Mouse (Mus musculus) liver, embryonic 15.5 days (tissue): ENCODE data around the gene Fbxl13. TPM values are rescaled to one million over a fixed set of nuclear protein-coding genes. Genes with fewer than 3 reads are reported as not detected.
"Not testable (repeated sequence)": the region's sequence is repeated elsewhere in the genome, so short reads cannot be mapped to it uniquely, and the experiment has no call there.

Experiments
- ATAC-seq: fragments of 200-750 bp; cut with Nextera tagmentation; 2 replicates; pipeline ENCODE4 v1.8.0; 2017; ENCODE audit warnings: moderate number of reproducible peaks, mild to moderate bottlenecking, moderate library complexity; ENCODE audit not compliant: insufficient read depth
- H3K27ac ChIP-seq: fragments of 300-500 bp; sonication (generic); replicated peaks from 2 replicates; pipeline ENCODE4 v1.5.1; 2015; ENCODE audit warnings: mild to moderate bottlenecking, inconsistent platforms
- H3K27me3 ChIP-seq: fragments of 300-500 bp; sonication (generic); 2 replicates; pipeline ENCODE4 v1.6.1; 2015; ENCODE audit warnings: mild to moderate bottlenecking, inconsistent platforms
- H3K36me3 ChIP-seq: fragments of 300-500 bp; sonication (generic); replicated peaks from 2 replicates; pipeline ENCODE4 v1.6.1; 2015; ENCODE audit warnings: moderate library complexity, mild to moderate bottlenecking, inconsistent platforms
- H3K4me1 ChIP-seq: fragments of 300-500 bp; sonication (generic); replicated peaks from 2 replicates; pipeline ENCODE4 v1.6.1; 2015; ENCODE audit warnings: inconsistent platforms
- H3K4me2 ChIP-seq: fragments of 300-500 bp; sonication (generic); 2 replicates; pipeline ENCODE4 v1.6.1; 2015; ENCODE audit warnings: moderate library complexity, mild to moderate bottlenecking, inconsistent platforms
- H3K4me3 ChIP-seq: fragments of 300-500 bp; sonication (generic); replicated peaks from 2 replicates; pipeline ENCODE4 v1.5.1; 2015; ENCODE audit warnings: mild to moderate bottlenecking, inconsistent platforms
- H3K9ac ChIP-seq: fragments of 300-500 bp; sonication (generic); 2 replicates; pipeline ENCODE4 v1.6.1; 2015; ENCODE audit warnings: moderate library complexity, mild to moderate bottlenecking, inconsistent platforms
- H3K9me3 ChIP-seq: fragments of 300-500 bp; sonication (generic); replicated peaks from 2 replicates; pipeline ENCODE4 v1.6.1; 2016; ENCODE audit warnings: inconsistent platforms
- WGBS: fragments of 180-500 bp; shearing (Covaris S2); methylation state at CpG from one replicate; pipeline ENCODE4 v1.1.7; 2015; ENCODE audit warnings: mixed read lengths; ENCODE audit not compliant: insufficient replicate concordance; 5-methylcytosine and 5-hydroxymethylcytosine counted together
- polyA plus RNA-seq: library from polyadenylated mRNA; unstranded; fragments of >200 nt; fragmentation: Nextera tagmentation; extraction: Ambion mirVana; gene quantifications from 2 replicates; pipeline ENCODE4 v1.2.1, GENCODE M21; 2015

Fbxl13 gene
- polyA plus RNA-seq, 1 experiment from 2014 or later = 0.08 TPM

GRCm38 (mm10) chr5:21656912-21657311, 11.5 kb upstream of the Fbxl13 start:
- Histone ChIP-seq H3K27ac (no peak overlapping the region), H3K9me3 (no peaks in the 10 kb centered on the region), H3K4me3 (no peak overlapping the region), H3K9ac (no peak overlapping the region), H3K36me3 (peaks cover 41% of the 10 kb centered on the region), H3K4me2 (no peak overlapping the region), H3K27me3 (no peaks in the 10 kb centered on the region), H3K4me1 (no peaks in the 10 kb centered on the region)
- WGBS = 80% methylated on average over 9 of the region's 9 CpGs
- ATAC-seq = no peak

GRCm38 (mm10) chr5:21651885-21652612, 6.6 kb upstream of the Fbxl13 start:
- Histone ChIP-seq H3K4me3 (no peak overlapping the region), H3K4me1 (peaks cover 2% of the 10 kb centered on the region; the same call in 1 of the 2 replicates), H3K27ac (no peak overlapping the region), H3K36me3 (peaks cover 53% of the 10 kb centered on the region), H3K27me3 (no peaks in the 10 kb centered on the region), H3K4me2 (no peak overlapping the region), H3K9me3 (no peaks in the 10 kb centered on the region), H3K9ac (no peak overlapping the region)
- WGBS = 80% methylated on average over 7 of the region's 7 CpGs
- ATAC-seq = no peak

DNA sequence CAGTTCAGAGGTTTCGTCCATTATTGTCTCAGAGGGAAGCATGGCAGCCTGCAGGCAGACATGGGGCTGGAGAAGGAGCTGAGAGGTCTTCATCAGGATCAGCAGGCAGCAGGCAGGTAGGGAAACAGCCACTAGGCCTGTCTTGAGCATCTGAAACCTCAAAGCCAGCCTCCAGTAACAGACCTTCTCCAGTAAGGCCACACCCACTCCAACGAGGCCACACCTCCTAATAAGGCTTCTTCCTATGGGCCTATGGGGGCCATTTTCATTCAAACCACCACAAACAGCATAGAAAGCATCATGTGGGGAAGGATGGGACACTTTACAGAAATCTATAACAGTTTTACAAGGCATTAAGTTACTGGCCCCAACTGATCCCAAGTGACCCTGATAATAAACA, 5.3 kb upstream of the Fbxl13 start:
- no peaks in the 10 kb centered on the region for H3K27me3 ChIP-seq
- H3K4me3 ChIP-seq = no peak overlapping the region
- no peaks in the 10 kb centered on the region for H3K9me3 ChIP-seq
- WGBS = 62% methylated on average over 2 of the region's 2 CpGs
- peaks cover 53% of the 10 kb centered on the region for H3K36me3 ChIP-seq
- ATAC-seq = no peak
- no peak overlapping the region for H3K9ac ChIP-seq
- H3K27ac ChIP-seq = no peak overlapping the region
- no peak overlapping the region for H3K4me2 ChIP-seq
- peaks cover 15% of the 10 kb centered on the region for H3K4me1 ChIP-seq

GRCm38 (mm10) chr5:21646133-21646491, 678 bp upstream of the Fbxl13 start:
- H3K36me3 ChIP-seq = peaks cover 26% of the 10 kb centered on the region
- H3K27ac ChIP-seq = peak overlapping the region; percentile 81
- peak overlapping the region; percentile 97 for H3K4me2 ChIP-seq
- under 1% methylated on average over 25 of the region's 25 CpGs for WGBS
- peaks cover 24% of the 10 kb centered on the region for H3K4me1 ChIP-seq
- no peaks in the 10 kb centered on the region for H3K9me3 ChIP-seq
- H3K4me3 ChIP-seq = peak overlapping the region; percentile 73
- no peak for ATAC-seq
- H3K9ac ChIP-seq = peak overlapping the region; percentile 73
- peaks cover 27% of the 10 kb centered on the region for H3K27me3 ChIP-seq

DNA sequence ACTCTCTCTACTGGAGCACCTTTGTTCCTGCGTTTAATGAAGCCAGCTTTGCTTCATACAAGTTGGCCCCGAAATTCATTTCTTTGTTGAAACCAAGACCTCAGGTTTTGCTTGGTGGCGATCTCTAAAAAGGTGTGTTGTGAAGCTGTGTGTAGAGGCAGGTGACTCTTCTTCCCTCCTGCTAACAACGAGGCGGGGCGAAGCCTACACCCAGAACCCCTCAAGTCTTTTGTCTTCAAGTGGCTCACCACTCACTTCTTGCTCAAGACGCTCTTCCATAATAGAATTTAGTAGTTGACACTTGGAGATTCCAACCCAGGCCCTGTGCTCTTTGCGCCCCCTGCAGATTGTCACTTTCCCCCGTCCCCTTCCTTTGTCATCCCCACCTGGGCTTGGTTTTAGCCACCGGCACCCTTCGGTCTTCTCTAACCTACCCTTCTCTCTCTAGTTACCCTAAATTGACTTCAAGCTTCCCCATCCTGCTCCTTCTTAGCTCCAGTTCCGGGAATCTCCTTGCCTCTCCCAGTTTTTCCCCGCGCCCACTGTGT, 469 bp downstream of the Fbxl13 start:
- peaks cover 32% of the 10 kb centered on the region for H3K27me3 ChIP-seq
- WGBS = 14% methylated on average over 14 of the region's 14 CpGs
- no peak for ATAC-seq
- H3K9me3 ChIP-seq = no peaks in the 10 kb centered on the region
- no peak overlapping the region for H3K27ac ChIP-seq
- H3K4me2 ChIP-seq = peak overlapping the region; percentile 97
- peaks cover 14% of the 10 kb centered on the region for H3K36me3 ChIP-seq
- H3K9ac ChIP-seq = no peak overlapping the region
- peaks cover 24% of the 10 kb centered on the region for H3K4me1 ChIP-seq
- peak overlapping the region; percentile 73 for H3K4me3 ChIP-seq

GRCm38 (mm10) chr5:21643606-21644005, 1.8 kb downstream of the Fbxl13 start:
- WGBS = 19% methylated on average over 1 of the region's 1 CpGs
- Histone ChIP-seq H3K4me3 (no peak overlapping the region), H3K4me2 (no peak overlapping the region), H3K9ac (no peak overlapping the region), H3K9me3 (no peaks in the 10 kb centered on the region), H3K36me3 (0 out of 2 replicates have a peak, but pooled peaks cover 1% of the 10 kb centered on the region), H3K4me1 (peaks cover 24% of the 10 kb centered on the region), H3K27ac (no peak overlapping the region), H3K27me3 (peaks cover 37% of the 10 kb centered on the region)
- no peak for ATAC-seq

GRCm38 (mm10) chr5:21640961-21641360, 4.5 kb downstream of the Fbxl13 start:
- Histone ChIP-seq H3K9ac (no peak overlapping the region), H3K4me2 (no peak overlapping the region), H3K9me3 (no peaks in the 10 kb centered on the region), H3K36me3 (no peaks in the 10 kb centered on the region), H3K27me3 (peaks cover 43% of the 10 kb centered on the region), H3K4me3 (no peak overlapping the region), H3K4me1 (peaks cover 11% of the 10 kb centered on the region), H3K27ac (no peak overlapping the region)
- ATAC-seq = no peak
- WGBS = 0% methylated on average over 1 of the region's 1 CpGs

GRCm38 (mm10) chr5:21625916-21626315, 19.5 kb downstream of the Fbxl13 start:
- H3K27ac ChIP-seq = no peak overlapping the region
- no peak overlapping the region for H3K9ac ChIP-seq
- no peaks in the 10 kb centered on the region for H3K36me3 ChIP-seq
- H3K4me3 ChIP-seq = no peak overlapping the region
- no peaks in the 10 kb centered on the region for H3K27me3 ChIP-seq
- H3K4me2 ChIP-seq = no peak overlapping the region
- ATAC-seq = no peak
- no peaks in the 10 kb centered on the region for H3K9me3 ChIP-seq
- no peaks in the 10 kb centered on the region for H3K4me1 ChIP-seq

DNA sequence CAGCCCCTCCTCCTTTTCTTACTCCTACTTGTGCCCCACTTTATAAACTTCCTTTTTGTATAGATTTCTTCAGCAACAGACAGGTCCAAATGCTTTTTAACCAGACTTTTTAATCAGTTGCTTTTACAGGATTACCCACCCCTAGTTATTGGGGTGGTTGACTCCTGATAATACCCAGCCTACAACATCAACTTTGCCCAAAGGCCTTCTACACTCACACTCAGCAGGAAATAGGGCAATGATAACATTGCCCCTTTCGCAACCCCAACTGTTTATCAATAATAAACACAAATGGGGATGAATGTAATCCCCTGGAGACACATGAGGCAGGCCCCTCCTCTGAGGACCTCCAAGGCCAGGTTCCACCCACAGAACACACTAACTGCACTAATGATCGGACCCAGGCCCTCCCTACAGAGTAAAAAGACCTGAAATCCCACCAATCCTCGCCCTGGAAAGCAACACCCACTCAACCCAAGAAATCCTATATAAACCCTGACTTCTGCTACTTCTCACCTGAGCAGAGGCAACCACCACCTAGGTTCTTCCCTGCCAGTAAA, 28.9 kb downstream of the Fbxl13 start:
- H3K27me3 ChIP-seq = no peaks in the 10 kb centered on the region
- no peak overlapping the region for H3K4me2 ChIP-seq
- H3K4me1 ChIP-seq = peaks cover 7% of the 10 kb centered on the region
- WGBS = 22% methylated on average over 3 of the region's 3 CpGs
- H3K27ac ChIP-seq = no peak overlapping the region
- ATAC-seq = 0 out of 2 replicates have a peak, but pooled peaks have one; percentile 22
- no peak overlapping the region for H3K9ac ChIP-seq
- no peak overlapping the region for H3K4me3 ChIP-seq
- no peaks in the 10 kb centered on the region for H3K36me3 ChIP-seq
- no peaks in the 10 kb centered on the region for H3K9me3 ChIP-seq

DNA sequence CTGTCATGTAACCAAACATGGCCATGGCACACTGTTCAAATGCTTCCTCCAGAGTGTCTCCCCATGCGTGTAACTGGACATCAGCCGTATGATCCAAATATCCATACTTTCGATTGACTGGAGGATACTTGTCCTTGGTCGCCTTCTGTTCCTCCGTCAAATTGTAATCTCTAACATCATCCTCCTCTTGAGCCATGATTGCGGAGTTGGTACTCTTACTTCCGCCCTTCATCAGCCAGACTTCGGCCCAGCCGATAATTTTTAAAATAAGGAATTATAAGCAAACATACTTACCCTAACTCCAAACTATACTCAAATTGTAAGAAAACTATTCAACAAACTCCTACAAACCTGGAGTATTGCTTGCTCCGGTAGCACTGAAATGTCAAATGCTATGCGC, 31.1 kb downstream of the Fbxl13 start:
- ATAC-seq, H3K9me3 ChIP-seq, H3K27ac ChIP-seq, H3K27me3 ChIP-seq, H3K36me3 ChIP-seq, H3K4me1 ChIP-seq, H3K4me3 ChIP-seq, H3K4me2 ChIP-seq, H3K9ac ChIP-seq: not testable (repeated sequence)
- WGBS = 86% methylated on average over 11 of the region's 11 CpGs

- H3K9me3 ChIP-seq = no peaks in the 10 kb centered on the region
- no peaks in the 10 kb centered on the region for H3K27me3 ChIP-seq
- no peak overlapping the region for H3K4me2 ChIP-seq
- H3K4me3 ChIP-seq = no peak overlapping the region
- no peak for ATAC-seq
- WGBS = 23% methylated on average over 3 of the region's 3 CpGs
- H3K27ac ChIP-seq = no peak overlapping the region
- no peak overlapping the region for H3K9ac ChIP-seq
- H3K36me3 ChIP-seq = no peaks in the 10 kb centered on the region
- no peaks in the 10 kb centered on the region for H3K4me1 ChIP-seq
Observed at GRCm38 (mm10) chr5:21610996-21611395, 34.4 kb downstream of the Fbxl13 start.
